Mouse (Mus musculus): ENCODE measurements at regions not wholly inside any gene's neighbourhood (a gene's known extent, or its start where the extent isn't known, plus 50 kb on each side); places are given as distances from the start of the nearest gene placed in this dataset.

GRCm38 (mm10) chr2:169314396-169314930, 273.1 kb downstream of the Gm11011 start:
- H3K9me3 ChIP-seq (replicated peaks; ENCODE audit: low read length) = peaks cover 66% of the 10 kb centered on the region

GRCm38 (mm10) chr2:169311821-169312220, 275.7 kb downstream of the Gm11011 start:
- no peak for DNase-seq (ENCODE audit: extremely low read depth)
- Histone ChIP-seq H3K79me2 (replicated peaks; ENCODE audit: control insufficient read depth, extremely low read depth, insufficient read depth, poor library complexity, severe bottlenecking) (no peaks in the 10 kb centered on the region), H3K36me3 (replicated peaks in 1 of 2; ENCODE audit: control insufficient read depth in 1 of 2, insufficient read depth in 1 of 2, low read length in 1 of 2) (no peaks in the 10 kb centered on the region), H3K27me3 (replicated peaks) (no peaks in the 10 kb centered on the region), H3K27ac (ENCODE audit: insufficient read depth, low read depth) (no peak overlapping the region), H3K9me3 (replicated peaks; ENCODE audit: low read length) (peaks cover 69% of the 10 kb centered on the region), H3K4me2 (ENCODE audit: insufficient read depth, low read depth, poor library complexity, severe bottlenecking) (no peak overlapping the region), H3K4me3 (replicated peaks in 1 of 3; ENCODE audit: low read depth in 2 of 3, low read length in 2 of 3, poor library complexity in 1 of 3) (no peak overlapping the region), H3K9ac (ENCODE audit: insufficient read depth, low read depth) (no peak overlapping the region), H3K4me1 (ENCODE audit: control insufficient read depth in 1 of 2, insufficient read depth in 2 of 2) (no peaks in the 10 kb centered on the region)
- dilution Hi-C loops (cut with MboI; ENCODE audit: extremely low pct_ligation_motif_present, extremely low pct_unique_long_range_greater_than_20kb, low sequenced_read_pairs) = no loop called here
- in situ Hi-C loops (cut with MboI; ENCODE audit: low pct_ligation_motif_present, low pct_unique_long_range_greater_than_20kb, low sequenced_read_pairs) = no loop called here
- TF ChIP-seq NELFE (IDR thresholded peaks at IDR 0.05; ENCODE audit: low read depth, low read length) (no peak), ZNF384 (IDR thresholded peaks at IDR 0.05; ENCODE audit: low read depth, low read length) (no peak), BHLHE40 (IDR thresholded peaks at IDR 0.05; ENCODE audit: low read depth, low read length) (no peak), POLR2A (IDR thresholded peaks at IDR 0.05; ENCODE audit: low read depth, low read length) (no peak), USF1 (IDR thresholded peaks at IDR 0.05; ENCODE audit: low read depth, low read length) (no peak), ZC3H11A (IDR thresholded peaks at IDR 0.05; ENCODE audit: low read depth, low read length) (no peak), JUND (conservative IDR thresholded peaks at IDR 0.05; ENCODE audit: low read depth, low read length) (no peak), UBTF (IDR thresholded peaks at IDR 0.05; ENCODE audit: low read depth, low read length) (no peak), PAX5 (IDR thresholded peaks at IDR 0.05; ENCODE audit: low read length) (no peak), EP300 (IDR thresholded peaks at IDR 0.05; ENCODE audit: low read length) (no peak), JUN (IDR thresholded peaks at IDR 0.05; ENCODE audit: insufficient read depth, low read depth, low read length) (no peak), E2F4 (IDR thresholded peaks at IDR 0.05; ENCODE audit: insufficient replicate concordance, low read depth, low read length) (no peak), KAT2A (IDR thresholded peaks at IDR 0.05; ENCODE audit: insufficient replicate concordance, low read length) (no peak), ZMIZ1 (IDR thresholded peaks at IDR 0.05; ENCODE audit: low read depth, low read length) (no peak), IRF4 (IDR thresholded peaks at IDR 0.05; ENCODE audit: low read depth, low read length) (no peak), SIN3A (IDR thresholded peaks at IDR 0.05; ENCODE audit: low read length) (no peak), POLR2AphosphoS2 (IDR thresholded peaks at IDR 0.05; ENCODE audit: low read depth, low read length) (no peak), MAZ (IDR thresholded peaks at IDR 0.05; ENCODE audit: low read depth, low read length) (no peak), CTCF (conservative IDR thresholded peaks at IDR 0.05 in 1 of 2, IDR thresholded peaks at IDR 0.05 in 1 of 2; ENCODE audit: low read depth in 2 of 2, low read length in 2 of 2) (no peak)

More at GRCm38 (mm10) chr2:169314396-169314930, 273.1 kb downstream of the Gm11011 start:
- Histone ChIP-seq H3K4me2 (ENCODE audit: insufficient read depth, low read depth, poor library complexity, severe bottlenecking) (no peak overlapping the region), H3K4me3 (replicated peaks in 1 of 3; ENCODE audit: low read depth in 2 of 3, low read length in 2 of 3, poor library complexity in 1 of 3) (no peak overlapping the region), H3K9ac (ENCODE audit: insufficient read depth, low read depth) (no peak overlapping the region), H3K79me2 (replicated peaks; ENCODE audit: control insufficient read depth, extremely low read depth, insufficient read depth, poor library complexity, severe bottlenecking) (no peaks in the 10 kb centered on the region), H3K27ac (ENCODE audit: insufficient read depth, low read depth) (no peak overlapping the region), H3K4me1 (ENCODE audit: control insufficient read depth in 1 of 2, insufficient read depth in 2 of 2) (no peaks in the 10 kb centered on the region), H3K27me3 (replicated peaks) (no peaks in the 10 kb centered on the region), H3K36me3 (replicated peaks in 1 of 2; ENCODE audit: control insufficient read depth in 1 of 2, insufficient read depth in 1 of 2, low read length in 1 of 2) (no peaks in the 10 kb centered on the region)
- in situ Hi-C loops (cut with MboI; ENCODE audit: low pct_ligation_motif_present, low pct_unique_long_range_greater_than_20kb, low sequenced_read_pairs) (no loop called here), dilution Hi-C loops (cut with MboI; ENCODE audit: extremely low pct_ligation_motif_present, extremely low pct_unique_long_range_greater_than_20kb, low sequenced_read_pairs) (no loop called here)
- no peak for DNase-seq (ENCODE audit: extremely low read depth)
- TF ChIP-seq HCFC1 (IDR thresholded peaks at IDR 0.05; ENCODE audit: low read depth, low read length) (no peak), CHD2 (IDR thresholded peaks at IDR 0.05; ENCODE audit: low read length) (no peak), ELF1 (IDR thresholded peaks at IDR 0.05; ENCODE audit: low read depth, low read length) (no peak), NRF1 (IDR thresholded peaks at IDR 0.05; ENCODE audit: low read depth, low read length) (no peak), RAD21 (IDR thresholded peaks at IDR 0.05; ENCODE audit: low read depth, low read length) (no peak), JUND (conservative IDR thresholded peaks at IDR 0.05; ENCODE audit: low read depth, low read length) (no peak), CHD1 (IDR thresholded peaks at IDR 0.05; ENCODE audit: low read depth, low read length) (no peak), ETS1 (conservative IDR thresholded peaks at IDR 0.05; ENCODE audit: low read depth, low read length) (no peak), USF1 (IDR thresholded peaks at IDR 0.05; ENCODE audit: low read depth, low read length) (no peak), POLR2A (IDR thresholded peaks at IDR 0.05; ENCODE audit: low read depth, low read length) (no peak), IRF4 (IDR thresholded peaks at IDR 0.05; ENCODE audit: low read depth, low read length) (no peak)

Data from CH12.LX (cell line).